Comparison of ENCODE assay signal across 10 mouse cellular contexts in genomic region chr13:8782636-8783035, GRCm38 (mm10).
DNase-seq lines count a peak whose midpoint lies in the region.
"Had no signal": no experiment of that assay in that cellular context is flagged by ENCODE, and none has a peak within 500 bp of the region (broad histone marks: within the 10 kb centered on the region; RNA-seq: fewer than 3 reads in every experiment).

No protein-coding gene starts in this region.

- peak; percentile 37 for DNase-seq in adrenal gland, postnatal 14 days
- no peak for DNase-seq in adrenal gland, adult 8-10 months
- peak; percentile 6 for DNase-seq in left cerebral cortex, postnatal 4 days
- no peak for DNase-seq in left cerebral cortex, postnatal 10 days (ENCODE audit: extremely low spot score in 1 of 2, low spot score in 2 of 2)
- DNase-seq in cerebellum, adult 8-10 months, result peak; percentile 47
- DNase-seq in embryo, embryonic 9.5 days (ENCODE audit: extremely low spot score), result peak; percentile 10
- DNase-seq in urinary bladder, adult 2 months (ENCODE audit: low spot score), result no peak
- DNase-seq in Muller cell, postnatal 12 days (ENCODE audit: inconsistent ontology term), result no peak
- DNase-seq: gastrocnemius, postnatal 25 days; right cerebral cortex, postnatal 14 days had no signal

- intact Hi-C loops in left cerebral cortex, postnatal 4 days (cut with DNase I), result loop anchor here (10.0 kb wide), 1 partner anchor 1948 kb away; no protein-coding TSS in a partner anchor
- intact Hi-C loops in left cerebral cortex, postnatal 10 days (cut with DNase I), result no loop called here

Comparison
In these comparisons a context has a peak if more than half of its experiments do, and no peak if none do; other contexts are left out.
1. DNase-seq: peak in adrenal gland, postnatal 14 days (single experiment), left cerebral cortex, postnatal 4 days (single experiment), cerebellum, adult 8-10 months (single experiment) and embryo, embryonic 9.5 days (single experiment); none in adrenal gland, adult 8-10 months (single experiment), left cerebral cortex, postnatal 10 days (0 of 2), urinary bladder, adult 2 months (single experiment) and Muller cell, postnatal 12 days (single experiment).